Mouse (Mus musculus) spleen, adult 18-20 months (tissue): ENCODE measurements at regions not wholly inside any gene's neighbourhood (a gene's known extent, or its start where the extent isn't known, plus 50 kb on each side); places are given as distances from the start of the nearest gene placed in this dataset.
A peak's percentile ranks its signal among the peaks of the same experiment; 100 is the strongest.

ENCODE experiments used
- DNase-seq, 2 experiments: peaks; one replicate each; pipeline ENCODE4 v3.0.0; 2022; ENCODE audit warnings: mixed read lengths in 2 of 2

DNA sequence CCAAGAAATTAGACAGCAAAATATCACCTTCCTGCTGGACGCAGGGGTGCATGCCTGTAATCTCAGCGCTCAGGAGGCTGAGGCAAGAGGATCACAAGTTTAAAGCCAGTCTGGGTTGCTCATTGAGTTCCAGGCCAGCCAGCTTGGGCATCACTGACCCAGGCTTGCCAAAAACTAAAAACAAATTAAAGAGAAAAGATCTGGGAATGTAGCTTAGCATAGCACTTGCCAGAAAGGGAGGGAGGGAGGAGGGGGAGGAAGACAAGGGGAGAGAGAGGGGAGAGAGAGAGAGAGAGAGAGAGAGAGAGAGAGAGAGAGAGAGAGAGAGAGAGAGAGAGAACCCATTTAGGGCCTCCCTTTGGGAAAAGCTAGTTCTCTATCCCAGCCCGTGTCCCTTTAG, 112.7 kb upstream of the Thy1 start:
- no peak for DNase-seq

DNA sequence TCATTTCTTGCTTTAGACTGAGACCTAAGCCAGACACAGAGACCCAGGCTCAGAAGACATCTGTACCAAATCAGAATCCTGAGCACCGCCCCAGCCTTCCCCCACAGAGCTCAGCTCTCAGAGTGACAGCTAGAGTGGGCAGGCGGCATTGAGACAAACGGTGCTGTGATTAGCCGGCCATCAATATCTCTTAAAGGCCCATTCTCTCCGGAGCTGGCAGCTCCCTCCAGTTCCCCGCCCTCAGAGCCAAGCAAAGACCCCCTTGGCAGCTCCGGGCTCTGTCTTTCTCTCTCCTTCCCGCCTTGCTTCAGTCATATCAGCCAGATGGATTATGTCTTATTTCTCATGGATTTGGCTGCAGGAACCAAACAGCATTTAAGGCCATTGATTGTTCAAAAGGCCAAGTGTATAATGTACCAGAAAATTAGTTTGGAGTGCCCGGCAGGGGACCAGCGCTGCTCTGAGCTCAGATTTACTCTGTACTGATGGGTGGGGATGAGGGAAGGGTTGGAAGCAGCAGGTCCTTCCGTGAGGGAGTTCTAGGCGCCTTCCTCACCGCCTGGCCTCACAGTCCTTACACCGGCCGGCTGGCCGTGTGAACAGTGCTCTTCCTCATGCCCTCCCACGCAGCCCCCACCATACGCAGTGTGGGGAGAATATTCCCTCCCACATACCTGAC, 109.0 kb upstream of the Thy1 start:
- DNase-seq, result no peak

DNA sequence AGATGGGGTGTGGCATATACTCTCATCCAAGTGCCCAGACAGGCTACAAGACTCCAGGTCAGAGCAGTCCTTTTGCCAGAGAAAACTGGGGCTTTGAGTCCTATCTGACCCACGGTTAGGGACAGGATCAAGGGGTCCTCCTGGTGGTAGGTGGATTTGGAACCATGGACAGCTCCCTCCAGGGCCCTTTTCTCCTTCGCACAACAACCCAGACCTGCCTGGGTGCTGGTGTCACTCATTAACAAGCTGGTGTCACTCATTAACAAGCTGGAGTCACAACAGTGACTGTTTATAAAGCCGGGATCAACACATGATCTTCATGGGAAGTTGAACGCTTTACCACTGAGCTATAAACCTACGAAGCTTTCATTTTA, 108.5 kb upstream of the Thy1 start:
- no peak for DNase-seq

- no peak for DNase-seq
These were observed 103.8 kb upstream of the Thy1 start for GRCm38 (mm10) chr9:43939336-43939735.

DNA sequence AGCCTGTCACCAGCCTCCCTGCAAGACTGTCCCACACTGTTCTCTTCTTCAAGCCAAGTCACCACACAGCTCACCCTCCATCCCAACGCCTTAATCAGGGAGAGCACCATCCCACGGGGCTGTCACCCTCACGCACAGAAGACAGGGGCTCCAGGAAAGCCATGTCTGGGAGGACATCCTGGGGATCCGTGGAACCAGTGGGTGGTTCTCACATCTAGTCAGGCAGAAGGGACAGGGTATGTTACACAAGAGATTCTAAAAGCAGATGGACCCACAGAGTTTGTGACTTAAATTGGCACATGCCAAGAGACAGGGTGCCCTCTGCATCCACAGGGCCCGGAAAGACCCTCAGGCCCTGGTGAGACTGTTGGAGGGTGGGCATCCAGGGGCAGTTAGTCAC, 101.0 kb upstream of the Thy1 start:
- no peak for DNase-seq

GRCm38 (mm10) chr9:43943522-43943921, 99.7 kb upstream of the Thy1 start:
- DNase-seq, result no peak

- DNase-seq, result no peak
These were observed 98.1 kb upstream of the Thy1 start for GRCm38 (mm10) chr9:43944816-43945741.

DNA sequence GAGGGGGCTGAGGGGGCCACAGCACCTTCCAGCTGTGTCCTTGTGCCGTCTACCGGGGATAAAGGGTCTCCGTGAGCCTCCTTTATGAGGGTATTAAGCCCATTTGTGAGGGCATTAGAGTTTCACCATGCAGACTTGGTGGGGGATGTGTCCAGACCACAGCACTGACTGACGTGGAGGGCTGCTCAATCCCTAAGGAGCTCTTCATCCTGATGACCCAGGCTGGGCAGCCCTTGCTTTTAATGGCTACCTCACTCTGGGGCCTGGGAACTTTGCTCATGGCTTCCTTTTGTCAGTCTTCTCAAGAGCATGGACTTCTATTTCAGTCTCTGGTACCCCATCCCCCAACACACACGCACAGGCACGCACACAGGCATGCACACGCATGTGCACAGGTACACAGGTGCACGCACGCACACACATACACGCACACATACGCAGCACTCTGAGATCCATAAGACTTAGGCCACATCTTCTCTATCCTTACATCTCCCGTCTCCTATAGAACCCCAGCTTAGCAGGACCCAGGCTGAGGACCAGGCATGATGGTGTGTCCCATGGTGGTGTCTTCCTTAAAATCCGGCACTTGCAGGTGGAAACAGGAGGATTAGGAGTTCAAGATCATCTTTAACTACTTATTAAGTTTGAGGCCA, 97.1 kb upstream of the Thy1 start:
- DNase-seq, result no peak

GRCm38 (mm10) chr9:43947089-43947488, 96.1 kb upstream of the Thy1 start:
- no peak for DNase-seq

- DNase-seq, result no peak
These were observed 95.6 kb upstream of the Thy1 start for GRCm38 (mm10) chr9:43947490-43948150.

DNA sequence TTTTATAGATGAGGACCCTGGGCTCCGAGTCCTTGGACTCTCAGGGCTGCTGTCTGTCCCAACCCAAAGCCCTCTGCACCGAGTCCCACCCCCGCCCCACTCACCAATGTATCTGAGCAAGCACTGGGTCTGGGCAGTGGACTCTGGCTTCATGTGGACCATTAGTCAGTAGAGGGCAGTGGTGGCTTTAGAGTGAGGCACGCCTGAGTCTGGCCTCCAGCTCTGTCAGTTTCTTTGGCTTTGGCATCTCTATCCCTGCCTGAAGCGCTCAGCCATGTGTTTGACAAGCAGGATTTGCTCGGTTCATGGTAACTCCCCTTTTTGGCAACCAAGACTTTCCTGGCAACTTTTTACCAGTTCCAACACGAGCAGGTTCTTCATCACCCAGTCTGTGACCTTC, 90.1 kb upstream of the Thy1 start:
- no peak for DNase-seq

- DNase-seq, result no peak
These were observed 83.6 kb upstream of the Thy1 start for GRCm38 (mm10) chr9:43959541-43959940.

GRCm38 (mm10) chr9:43961431-43961830, 81.8 kb upstream of the Thy1 start:
- no peak for DNase-seq

- no peak for DNase-seq
These were observed 78.0 kb upstream of the Thy1 start for GRCm38 (mm10) chr9:43965171-43965570.

DNA sequence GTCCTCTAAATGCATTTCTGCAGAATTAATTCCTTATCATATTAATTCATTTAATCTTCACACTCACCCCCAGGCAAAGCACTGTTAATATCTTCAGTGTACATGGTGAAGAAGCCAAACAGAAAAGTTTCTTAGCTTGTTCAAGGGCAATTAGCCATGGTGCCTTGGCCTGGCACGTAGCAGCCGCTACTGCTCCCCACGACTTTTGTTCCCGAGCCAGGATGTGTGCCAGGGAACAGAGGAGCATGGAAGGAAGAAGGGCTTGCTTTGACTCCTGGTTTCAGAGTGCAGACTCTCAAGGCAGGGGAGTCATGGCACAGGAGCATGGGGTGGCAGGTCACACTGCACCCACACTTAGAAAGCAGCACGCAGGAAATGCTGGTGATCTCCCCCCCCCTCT, 77.4 kb upstream of the Thy1 start:
- no peak for DNase-seq

GRCm38 (mm10) chr9:43970043-43970795, 73.0 kb upstream of the Thy1 start:
- no peak for DNase-seq

GRCm38 (mm10) chr9:43970858-43971257, 72.3 kb upstream of the Thy1 start:
- no peak for DNase-seq

GRCm38 (mm10) chr9:43972290-43972689, 70.9 kb upstream of the Thy1 start:
- peak in 1 of 2 experiments; percentile 48 for DNase-seq

DNA sequence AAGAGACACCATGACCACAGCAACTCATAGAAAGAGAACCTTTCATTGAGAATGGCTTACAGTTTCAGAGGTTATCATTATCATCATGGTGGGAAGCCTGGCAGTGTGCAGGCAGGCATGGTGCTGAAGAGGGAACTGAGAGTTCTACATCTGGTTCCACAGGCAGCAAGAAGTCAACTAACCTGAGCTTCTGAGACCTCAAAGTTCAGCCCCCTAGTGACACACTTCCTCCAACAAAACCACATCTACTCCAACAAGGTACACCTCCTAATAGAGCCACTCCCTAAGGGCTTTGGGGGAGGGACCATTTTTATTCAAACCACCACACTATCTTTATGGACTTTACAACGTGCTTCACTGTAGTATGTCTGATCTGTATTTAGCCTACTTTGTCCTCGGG, 67.8 kb upstream of the Thy1 start:
- DNase-seq, result no peak

DNA sequence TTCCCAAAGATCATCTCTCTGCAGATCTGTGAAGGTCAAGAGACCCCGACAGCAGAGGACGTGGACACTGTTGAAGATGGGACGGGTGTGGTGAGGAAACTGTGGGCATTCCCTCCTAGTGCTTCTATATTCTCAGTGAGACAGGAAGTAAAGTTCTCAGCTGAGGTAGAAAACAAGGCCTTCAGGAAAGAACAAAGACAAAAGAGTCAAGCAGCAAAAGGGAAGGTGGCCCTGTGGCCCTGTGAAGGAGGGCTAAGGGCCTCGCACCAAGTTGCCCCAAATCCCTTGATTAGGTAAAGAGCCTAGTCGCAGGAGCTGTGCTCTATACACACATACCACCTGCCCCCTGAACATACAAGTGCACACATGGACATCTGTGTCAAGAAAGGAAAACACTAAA, 66.8 kb upstream of the Thy1 start:
- DNase-seq, result no peak

DNA sequence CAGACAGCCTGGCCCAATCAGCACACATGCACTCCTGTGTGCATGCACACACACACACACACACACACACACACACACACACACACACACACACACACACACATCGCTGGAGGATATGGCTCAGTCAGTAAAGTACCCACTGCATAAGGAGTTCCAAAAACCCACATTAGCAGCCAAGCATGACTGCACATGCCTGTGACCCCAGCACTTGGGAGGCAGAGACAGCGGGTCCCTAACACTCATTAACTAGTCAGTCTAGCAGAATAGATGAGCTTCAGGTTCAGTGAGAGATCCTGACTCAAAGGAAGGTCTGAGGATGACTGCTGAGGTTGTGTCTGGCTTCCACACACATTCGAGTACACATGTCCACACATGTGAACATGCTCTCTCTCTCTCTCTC, 65.4 kb upstream of the Thy1 start:
- DNase-seq, result no peak

GRCm38 (mm10) chr9:43981376-43981775, 61.8 kb upstream of the Thy1 start:
- no peak for DNase-seq
